ENCODE assay signal across 10 mouse cellular contexts in the genomic region with DNA sequence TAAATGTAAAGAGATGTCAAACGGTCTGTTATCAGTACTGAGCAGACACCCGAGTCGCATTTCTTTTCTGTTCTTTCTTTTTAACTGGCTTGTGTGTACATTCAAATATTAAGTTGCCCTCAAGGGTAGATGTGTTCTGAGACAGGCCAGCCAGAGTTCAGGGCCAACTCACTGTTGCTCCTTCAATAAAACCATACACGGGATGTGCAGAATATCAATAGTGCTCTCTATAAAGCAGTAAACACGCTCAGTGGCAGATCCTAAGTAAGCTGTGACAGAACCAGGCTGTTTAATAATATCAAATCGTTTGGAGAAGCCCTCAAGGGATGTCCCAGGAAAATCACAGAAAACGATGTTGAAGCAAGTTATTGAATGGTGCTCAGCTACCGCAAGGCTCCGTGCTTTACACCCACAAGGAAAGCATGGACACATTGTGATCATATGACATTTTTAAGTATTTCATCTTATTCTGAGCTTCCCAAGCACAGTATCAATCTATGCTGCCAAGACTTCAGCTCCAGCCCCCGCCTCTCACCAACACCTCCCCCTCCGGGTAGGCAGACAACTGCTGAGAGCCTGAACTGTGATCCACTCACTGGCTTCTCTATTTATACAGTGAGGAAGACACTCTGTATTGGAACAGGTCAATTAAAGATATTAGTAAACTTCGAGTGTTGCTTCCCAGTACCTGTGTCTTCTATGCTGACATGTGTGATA.
DNase-seq lines count a peak whose midpoint lies in the region; ATAC-seq and TF ChIP-seq lines count a peak whose summit lies in the region.
"Had no signal": no experiment of that assay in that cellular context is flagged by ENCODE, and none has a peak within 500 bp of the region (broad histone marks: within the 10 kb centered on the region; RNA-seq: fewer than 3 reads in every experiment).

No protein-coding gene starts in this region.

- H3K9ac ChIP-seq in hindbrain, embryonic 12.5 days = no peak overlapping the region
- H3K9ac ChIP-seq in hindbrain, embryonic 13.5 days = no peak overlapping the region
- H3K9ac ChIP-seq in midbrain, embryonic 16.5 days (ENCODE audit: low read depth, low read length) = no peak overlapping the region
- H3K9ac ChIP-seq: heart, embryonic 12.5 days had no signal

- H3K27me3 ChIP-seq in hindbrain, embryonic 12.5 days = no peaks in the 10 kb centered on the region
- H3K27me3 ChIP-seq in hindbrain, embryonic 13.5 days = no peaks in the 10 kb centered on the region
- no peaks in the 10 kb centered on the region for H3K27me3 ChIP-seq in midbrain, embryonic 16.5 days (ENCODE audit: control insufficient read depth, insufficient read depth, low read depth, low read length)
- no peaks in the 10 kb centered on the region for H3K27me3 ChIP-seq in kidney, adult 2 months (replicated peaks; ENCODE audit: control insufficient read depth, insufficient read depth, low read length)
- H3K27me3 ChIP-seq: heart, embryonic 12.5 days had no signal

- H3K9me3 ChIP-seq in hindbrain, embryonic 12.5 days (replicated peaks) = no peaks in the 10 kb centered on the region
- H3K9me3 ChIP-seq in hindbrain, embryonic 13.5 days = no peaks in the 10 kb centered on the region
- no peaks in the 10 kb centered on the region for H3K9me3 ChIP-seq in midbrain, embryonic 16.5 days (replicated peaks; ENCODE audit: control insufficient read depth, low read length, poor library complexity, severe bottlenecking)
- H3K9me3 ChIP-seq: heart, embryonic 12.5 days had no signal

- 67% methylated on average over 12 of the region's 12 CpGs for WGBS in hindbrain, embryonic 12.5 days
- 62% methylated on average over 12 of the region's 12 CpGs for WGBS in hindbrain, embryonic 13.5 days
- 48% methylated on average over 12 of the region's 12 CpGs for WGBS in midbrain, embryonic 16.5 days
- WGBS in kidney, adult 2 months = 75% methylated on average over 12 of the region's 12 CpGs

- no peaks in the 10 kb centered on the region for H3K36me3 ChIP-seq in hindbrain, embryonic 12.5 days
- H3K36me3 ChIP-seq in hindbrain, embryonic 13.5 days = no peaks in the 10 kb centered on the region
- H3K36me3 ChIP-seq in midbrain, embryonic 16.5 days (ENCODE audit: control insufficient read depth, insufficient read depth, low read length) = no peaks in the 10 kb centered on the region
- H3K36me3 ChIP-seq in kidney, adult 2 months (ENCODE audit: control insufficient read depth, insufficient read depth, low read length) = no peaks in the 10 kb centered on the region
- H3K36me3 ChIP-seq: heart, embryonic 12.5 days had no signal

- TF ChIP-seq CTCF in kidney, adult 2 months (conservative IDR thresholded peaks at IDR 0.05; ENCODE audit: insufficient read depth, insufficient read length, low read depth, low read length) = no peak

- no peaks in the 10 kb centered on the region for H3K4me1 ChIP-seq in hindbrain, embryonic 12.5 days
- H3K4me1 ChIP-seq in hindbrain, embryonic 13.5 days (replicated peaks) = peaks cover 3% of the 10 kb centered on the region; the same call in 1 of the 2 replicates
- H3K4me1 ChIP-seq in midbrain, embryonic 16.5 days (ENCODE audit: control insufficient read depth, insufficient read depth, low read length) = 0 out of 2 replicates have a peak, but pooled peaks cover 5% of the 10 kb centered on the region
- no peaks in the 10 kb centered on the region for H3K4me1 ChIP-seq in kidney, adult 2 months (ENCODE audit: control insufficient read depth, insufficient read depth, low read length)
- H3K4me1 ChIP-seq: heart, embryonic 12.5 days had no signal

- intact Hi-C loops in heart, postnatal 25 days (cut with DNase I) = no loop called here

- no peak overlapping the region for H3K4me2 ChIP-seq in hindbrain, embryonic 12.5 days (replicated peaks)
- no peak overlapping the region for H3K4me2 ChIP-seq in hindbrain, embryonic 13.5 days
- no peak overlapping the region for H3K4me2 ChIP-seq in midbrain, embryonic 16.5 days (ENCODE audit: low read length)
- H3K4me2 ChIP-seq: heart, embryonic 12.5 days had no signal

- no peak overlapping the region for H3K27ac ChIP-seq in hindbrain, embryonic 12.5 days
- no peak overlapping the region for H3K27ac ChIP-seq in hindbrain, embryonic 13.5 days
- no peak overlapping the region for H3K27ac ChIP-seq in midbrain, embryonic 16.5 days (ENCODE audit: low read length)
- H3K27ac ChIP-seq in kidney, adult 2 months (ENCODE audit: insufficient read depth, low read depth, low read length) = no peak overlapping the region

- peak; percentile 86 for DNase-seq in layer of hippocampus, adult 9-11 months
- no peak for DNase-seq in kidney, postnatal 14 days
- DNase-seq in heart, postnatal 25 days (ENCODE audit: low spot score) = no peak
- no peak for DNase-seq in kidney, adult 2 months
- DNase-seq: kidney, adult 11 months had no signal

- no peak for TF ChIP-seq POLR2A in kidney, adult 2 months (IDR thresholded peaks at IDR 0.05; ENCODE audit: low read depth, low read length)

- ATAC-seq in hindbrain, embryonic 12.5 days (ENCODE audit: low FRiP score) = peak; percentile 29; the same call in 1 of the 2 replicates
- ATAC-seq in hindbrain, embryonic 13.5 days (ENCODE audit: low FRiP score) = no peak
- ATAC-seq in frontal cortex, adult (ENCODE audit: low TSS enrichment) = peak; percentile 95
- peak; percentile 67 for ATAC-seq in midbrain, embryonic 16.5 days

- no peak overlapping the region for H3K4me3 ChIP-seq in hindbrain, embryonic 12.5 days
- H3K4me3 ChIP-seq in hindbrain, embryonic 13.5 days = no peak overlapping the region
- no peak overlapping the region for H3K4me3 ChIP-seq in midbrain, embryonic 16.5 days (ENCODE audit: low read depth, low read length)
- no peak overlapping the region for H3K4me3 ChIP-seq in kidney, adult 2 months (ENCODE audit: insufficient read depth, low read depth, low read length)
- H3K4me3 ChIP-seq: heart, embryonic 12.5 days had no signal
